Mouse (Mus musculus): ENCODE data around the gene Fbxo46. TPM values are rescaled to one million over a fixed set of nuclear protein-coding genes. Genes with fewer than 3 reads are reported as not detected.

The Fbxo46 gene
- polyA plus RNA-seq, 1 experiment, result 7.6 TPM

GRCm38 (mm10) chr7:19098811-19099210 lies 20.8 kb upstream of the Fbxo46 start:
- TF ChIP-seq CTCF (IDR thresholded peaks at IDR 0.05; ENCODE audit: borderline replicate concordance, insufficient read depth, low read depth, low read length) (no peak), POLR2A (IDR thresholded peaks at IDR 0.05; ENCODE audit: borderline replicate concordance, insufficient read depth, low read length) (no peak)
- H3K27ac ChIP-seq (ENCODE audit: insufficient read depth, low read length), result no peak overlapping the region
- peaks cover 1% of the 10 kb centered on the region; the same call in 1 of the 2 replicates for H3K27me3 ChIP-seq (ENCODE audit: control insufficient read depth, insufficient read depth, low read length)
- WGBS, result 72% methylated on average over 7 of the region's 7 CpGs
- H3K4me3 ChIP-seq (replicated peaks; ENCODE audit: insufficient read depth, low read depth, low read length), result no peak overlapping the region
- H3K4me1 ChIP-seq (ENCODE audit: control insufficient read depth, insufficient read depth, low read length), result no peaks in the 10 kb centered on the region
- DNase-seq, result no peak

DNA sequence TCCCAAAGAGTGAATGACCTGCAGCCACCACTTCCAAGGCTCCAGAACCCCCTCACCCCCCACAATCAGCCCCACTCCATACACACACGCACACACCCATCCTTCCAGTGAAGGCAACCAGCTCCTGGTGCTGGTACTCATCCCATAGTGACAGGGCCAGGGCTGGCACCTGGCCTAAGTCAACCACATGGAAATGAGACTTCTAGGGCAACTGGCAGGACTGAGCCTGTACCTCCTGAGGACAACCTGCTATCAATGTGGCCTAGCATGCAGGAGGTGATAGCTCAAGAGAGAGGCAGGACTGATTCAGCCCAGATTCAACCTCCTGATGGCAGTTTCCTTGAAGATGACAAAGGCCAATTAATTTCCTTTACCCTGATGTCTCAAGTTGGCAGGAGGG lies 19.4 kb upstream of the Fbxo46 start:
- Histone ChIP-seq H3K27ac (ENCODE audit: insufficient read depth, low read length) (no peak overlapping the region), H3K4me1 (ENCODE audit: control insufficient read depth, insufficient read depth, low read length) (no peaks in the 10 kb centered on the region), H3K4me3 (replicated peaks; ENCODE audit: insufficient read depth, low read depth, low read length) (no peak overlapping the region), H3K27me3 (ENCODE audit: control insufficient read depth, insufficient read depth, low read length) (no peaks in the 10 kb centered on the region; the same call in 1 of the 2 replicates)
- TF ChIP-seq CTCF (IDR thresholded peaks at IDR 0.05; ENCODE audit: borderline replicate concordance, insufficient read depth, low read depth, low read length) (no peak), POLR2A (IDR thresholded peaks at IDR 0.05; ENCODE audit: borderline replicate concordance, insufficient read depth, low read length) (no peak)
- no peak for DNase-seq
- 54% methylated on average over 1 of the region's 1 CpGs for WGBS

GRCm38 (mm10) chr7:19103741-19104140 lies 15.9 kb upstream of the Fbxo46 start:
- Histone ChIP-seq H3K27me3 (ENCODE audit: control insufficient read depth, insufficient read depth, low read length) (no peaks in the 10 kb centered on the region), H3K27ac (ENCODE audit: insufficient read depth, low read length) (no peak overlapping the region), H3K4me1 (ENCODE audit: control insufficient read depth, insufficient read depth, low read length) (no peaks in the 10 kb centered on the region), H3K4me3 (replicated peaks; ENCODE audit: insufficient read depth, low read depth, low read length) (no peak overlapping the region)
- TF ChIP-seq POLR2A (IDR thresholded peaks at IDR 0.05; ENCODE audit: borderline replicate concordance, insufficient read depth, low read length), result no peak
- no peak for TF ChIP-seq CTCF (IDR thresholded peaks at IDR 0.05; ENCODE audit: borderline replicate concordance, insufficient read depth, low read depth, low read length)
- no peak for DNase-seq

DNA sequence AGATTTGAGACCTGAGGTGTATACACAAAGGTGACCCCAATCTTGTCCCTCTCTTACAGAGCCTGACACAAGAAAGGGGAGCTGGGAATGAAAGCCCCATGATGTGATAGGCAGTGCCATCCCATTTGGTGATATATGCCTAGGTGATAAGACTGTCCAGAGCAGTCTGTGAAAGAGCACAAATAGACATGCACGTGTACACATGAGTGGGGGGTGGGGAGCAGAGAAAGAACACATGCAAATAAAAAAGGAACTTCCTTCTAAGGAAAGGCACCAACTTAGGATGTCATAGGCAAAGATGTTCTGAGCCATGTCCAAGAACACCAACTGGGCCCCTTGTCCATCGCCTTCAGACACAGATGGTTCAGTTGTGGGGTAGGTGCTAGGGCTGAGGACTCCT lies 15.2 kb upstream of the Fbxo46 start:
- no peak for DNase-seq
- TF ChIP-seq POLR2A (IDR thresholded peaks at IDR 0.05; ENCODE audit: borderline replicate concordance, insufficient read depth, low read length) (no peak), CTCF (IDR thresholded peaks at IDR 0.05; ENCODE audit: borderline replicate concordance, insufficient read depth, low read depth, low read length) (no peak)
- WGBS, result 73% methylated on average over 2 of the region's 2 CpGs
- Histone ChIP-seq H3K4me1 (ENCODE audit: control insufficient read depth, insufficient read depth, low read length) (no peaks in the 10 kb centered on the region), H3K27me3 (ENCODE audit: control insufficient read depth, insufficient read depth, low read length) (no peaks in the 10 kb centered on the region), H3K4me3 (replicated peaks; ENCODE audit: insufficient read depth, low read depth, low read length) (no peak overlapping the region), H3K27ac (ENCODE audit: insufficient read depth, low read length) (no peak overlapping the region)

DNA sequence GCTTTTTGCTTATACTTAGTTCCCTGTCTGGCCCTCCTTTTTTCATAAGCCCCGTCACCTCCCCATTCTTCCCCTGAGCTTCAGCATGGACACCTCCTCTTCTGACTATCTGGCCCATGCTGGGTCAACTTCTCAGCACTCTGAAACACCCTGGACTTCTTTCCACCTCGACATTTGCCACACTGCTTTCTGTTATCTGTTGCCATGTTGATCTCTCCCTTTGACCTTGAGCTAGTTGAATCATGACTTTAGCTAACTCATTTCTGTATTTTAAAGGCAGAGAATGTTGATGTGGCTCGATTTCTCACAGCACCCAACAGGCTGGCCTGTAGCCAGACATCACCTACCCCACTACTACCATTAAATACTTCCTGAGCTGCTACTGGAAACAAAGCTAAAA lies 12.2 kb upstream of the Fbxo46 start:
- DNase-seq, result no peak

DNA sequence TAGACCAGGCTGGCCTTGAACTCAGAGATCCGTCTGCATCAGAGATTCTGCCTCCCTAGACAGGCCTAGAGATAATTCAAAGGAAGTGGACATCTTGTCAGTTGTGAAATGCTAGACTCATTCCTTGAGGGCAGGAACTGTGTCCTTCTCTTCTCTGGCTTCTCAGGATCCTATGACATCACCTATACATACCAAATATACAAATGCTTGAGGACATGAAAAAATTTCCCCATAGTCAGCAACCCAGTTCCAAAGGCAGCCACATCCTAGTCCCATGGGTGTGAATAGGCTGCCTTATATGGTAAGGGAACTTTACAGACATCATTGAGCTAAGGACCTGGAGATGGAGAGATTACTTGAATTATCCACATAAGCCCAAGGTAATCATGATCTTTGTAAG lies 10.1 kb upstream of the Fbxo46 start:
- H3K27ac ChIP-seq (ENCODE audit: insufficient read depth, low read length), result no peak overlapping the region
- no peak overlapping the region for H3K4me3 ChIP-seq (replicated peaks; ENCODE audit: insufficient read depth, low read depth, low read length)
- no peaks in the 10 kb centered on the region for H3K27me3 ChIP-seq (ENCODE audit: control insufficient read depth, insufficient read depth, low read length)
- 94% methylated on average over 1 of the region's 1 CpGs for WGBS
- no peaks in the 10 kb centered on the region for H3K4me1 ChIP-seq (ENCODE audit: control insufficient read depth, insufficient read depth, low read length)
- no peak for TF ChIP-seq CTCF (IDR thresholded peaks at IDR 0.05; ENCODE audit: borderline replicate concordance, insufficient read depth, low read depth, low read length)
- TF ChIP-seq POLR2A (IDR thresholded peaks at IDR 0.05; ENCODE audit: borderline replicate concordance, insufficient read depth, low read length), result no peak
- no peak for DNase-seq

More for the DNA sequence above, 12.2 kb upstream of the Fbxo46 start:
- TF ChIP-seq CTCF (IDR thresholded peaks at IDR 0.05; ENCODE audit: borderline replicate concordance, insufficient read depth, low read depth, low read length) (no peak), POLR2A (IDR thresholded peaks at IDR 0.05; ENCODE audit: borderline replicate concordance, insufficient read depth, low read length) (no peak)
- Histone ChIP-seq H3K27ac (ENCODE audit: insufficient read depth, low read length) (no peak overlapping the region), H3K4me3 (replicated peaks; ENCODE audit: insufficient read depth, low read depth, low read length) (no peak overlapping the region), H3K4me1 (ENCODE audit: control insufficient read depth, insufficient read depth, low read length) (no peaks in the 10 kb centered on the region), H3K27me3 (ENCODE audit: control insufficient read depth, insufficient read depth, low read length) (no peaks in the 10 kb centered on the region)
- WGBS, result 61% methylated on average over 3 of the region's 3 CpGs

GRCm38 (mm10) chr7:19118028-19118771 lies 1.5 kb upstream of the Fbxo46 start, which contains the start of gene Gm4969:
Gene Gm4969 (minus strand): TSS chr7:19118368.
- Histone ChIP-seq H3K27ac (ENCODE audit: insufficient read depth, low read length) (no peak within 1 kb of the TSS), H3K4me3 (replicated peaks; ENCODE audit: insufficient read depth, low read depth, low read length) (no peak within 1 kb of the TSS), H3K27me3 (ENCODE audit: control insufficient read depth, insufficient read depth, low read length) (no peaks in the 10 kb centered on the region), H3K4me1 (ENCODE audit: control insufficient read depth, insufficient read depth, low read length) (peaks cover 4% of the 10 kb centered on the region; the same call in 1 of the 2 replicates)
- TF ChIP-seq CTCF (IDR thresholded peaks at IDR 0.05; ENCODE audit: borderline replicate concordance, insufficient read depth, low read depth, low read length), result no peak
- TF ChIP-seq POLR2A (IDR thresholded peaks at IDR 0.05; ENCODE audit: borderline replicate concordance, insufficient read depth, low read length), result no peak
- DNase-seq, result peak; percentile 64 to 67
- 17% methylated on average over 64 of the region's 64 CpGs for WGBS

DNA sequence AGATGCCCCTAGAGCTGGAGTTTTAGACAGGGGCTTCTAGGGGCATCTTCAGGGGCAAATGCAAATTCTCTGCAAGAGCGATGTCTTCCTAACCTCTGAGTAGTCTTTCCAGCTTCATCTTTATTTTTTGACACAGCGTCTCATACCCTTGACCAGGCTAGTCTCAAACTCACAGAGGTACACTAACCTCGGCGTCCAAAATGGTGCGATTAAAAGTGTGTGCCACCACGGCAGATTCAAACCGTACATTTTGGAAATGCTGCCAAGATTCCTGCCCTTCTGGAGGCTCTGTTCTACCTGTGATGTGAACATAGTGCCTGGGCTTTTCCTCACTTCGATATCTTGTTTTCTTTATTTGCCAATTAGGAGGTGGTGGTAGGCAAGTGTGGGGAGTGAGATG lies 576 bp upstream of the Fbxo46 start:
- H3K4me1 ChIP-seq (ENCODE audit: control insufficient read depth, insufficient read depth, low read length), result peaks cover 4% of the 10 kb centered on the region; the same call in 1 of the 2 replicates
- no peak overlapping the region for H3K4me3 ChIP-seq (replicated peaks; ENCODE audit: insufficient read depth, low read depth, low read length)
- TF ChIP-seq CTCF (IDR thresholded peaks at IDR 0.05; ENCODE audit: borderline replicate concordance, insufficient read depth, low read depth, low read length) (no peak), POLR2A (IDR thresholded peaks at IDR 0.05; ENCODE audit: borderline replicate concordance, insufficient read depth, low read length) (no peak)
- 92% methylated on average over 8 of the region's 8 CpGs for WGBS
- H3K27me3 ChIP-seq (ENCODE audit: control insufficient read depth, insufficient read depth, low read length), result no peaks in the 10 kb centered on the region
- no peak overlapping the region for H3K27ac ChIP-seq (ENCODE audit: insufficient read depth, low read length)
- peak; percentile 30 to 47 for DNase-seq

Measured in cerebellum, adult 2 months (tissue).